Mouse (Mus musculus): ENCODE data around the gene Rab3a.

Gene Rab3a

DNA sequence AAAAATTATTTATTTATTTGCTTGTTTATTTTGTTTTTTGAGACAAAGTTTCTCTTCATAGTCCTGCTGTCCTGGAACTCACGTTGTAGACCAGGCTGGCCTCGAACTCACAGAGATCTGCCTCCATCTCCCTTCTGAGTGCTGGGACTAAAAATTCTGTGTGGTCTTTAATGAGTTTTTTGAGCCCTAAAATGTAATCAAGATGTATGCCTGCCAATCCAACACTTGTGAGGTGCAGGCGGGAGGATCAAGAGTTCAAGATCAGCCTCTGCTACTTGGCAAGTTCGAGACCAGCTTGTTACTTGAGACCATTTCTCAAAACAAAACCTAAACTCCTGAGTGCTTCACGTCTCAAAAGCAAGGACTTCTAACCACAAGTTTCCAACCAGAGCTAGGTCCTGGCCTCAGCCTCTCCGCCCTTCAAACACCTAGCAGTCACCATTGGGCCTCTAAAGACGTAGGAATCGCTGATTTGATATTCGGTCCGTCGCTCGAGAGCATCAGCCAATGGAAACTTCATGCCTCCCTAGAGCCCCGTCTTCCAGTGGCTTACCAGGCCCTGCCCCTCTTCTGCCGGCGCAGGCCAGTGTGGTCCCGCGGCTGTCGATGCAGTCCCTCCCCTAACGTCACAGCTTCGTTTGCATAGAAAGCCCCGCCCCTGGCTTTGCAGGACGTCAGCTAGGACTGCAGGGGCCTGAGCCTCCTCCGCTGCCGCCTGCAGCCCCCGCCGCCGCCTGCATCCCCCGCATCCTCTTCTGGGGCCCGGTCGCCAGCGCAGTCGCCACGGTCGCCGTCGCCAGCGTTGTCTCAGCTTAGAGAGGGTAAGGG is at the start of gene Rab3a:
Gene Rab3a, plus strand, starts transcription at position 637 of the 828 bp plus-strand sequence.
- DNase-seq (ENCODE audit: low read depth, low spot score) = peak; percentile 97

DNA sequence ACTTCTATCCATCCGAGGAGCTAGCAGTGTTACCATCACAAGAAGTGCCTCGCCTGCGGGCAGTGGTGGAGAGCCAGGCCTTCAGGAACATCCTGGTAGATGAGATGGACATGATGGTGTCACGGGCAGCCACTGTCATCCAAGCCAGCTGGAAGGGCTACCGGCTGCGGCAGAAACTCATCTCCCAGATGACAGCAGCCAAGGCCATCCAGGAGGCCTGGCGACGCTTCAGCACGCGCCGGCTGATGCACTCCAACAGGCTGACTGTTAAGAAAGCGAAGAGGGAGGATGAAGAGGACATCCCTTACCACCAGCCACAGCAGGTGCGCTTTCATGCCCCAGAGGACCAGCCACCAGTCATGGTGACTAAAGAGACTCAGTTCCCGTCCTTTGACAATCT is 46.2 kb upstream of the Rab3a start:
- DNase-seq (ENCODE audit: low read depth, low spot score) = no peak

DNA sequence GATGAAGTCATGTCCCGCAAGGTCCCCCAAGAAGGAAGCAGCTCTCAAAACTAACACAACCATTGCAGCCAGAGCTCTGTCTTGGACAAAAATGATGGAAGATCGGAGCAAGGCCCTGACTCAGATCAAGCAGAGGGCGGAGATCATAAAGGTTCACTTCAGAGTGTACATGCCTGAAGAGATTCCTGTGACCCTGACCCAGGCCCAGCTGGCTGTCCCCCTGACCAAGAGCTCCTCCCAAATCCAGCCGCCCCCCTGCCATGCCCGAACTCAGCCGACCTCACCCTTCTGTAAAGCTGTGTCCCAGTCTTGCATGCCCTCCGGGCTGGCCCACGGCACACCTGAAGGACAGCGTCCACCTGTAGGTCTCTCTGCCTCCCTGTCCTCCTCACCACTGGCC is 44.7 kb upstream of the Rab3a start:
- no peak for DNase-seq (ENCODE audit: low read depth, low spot score)

DNA sequence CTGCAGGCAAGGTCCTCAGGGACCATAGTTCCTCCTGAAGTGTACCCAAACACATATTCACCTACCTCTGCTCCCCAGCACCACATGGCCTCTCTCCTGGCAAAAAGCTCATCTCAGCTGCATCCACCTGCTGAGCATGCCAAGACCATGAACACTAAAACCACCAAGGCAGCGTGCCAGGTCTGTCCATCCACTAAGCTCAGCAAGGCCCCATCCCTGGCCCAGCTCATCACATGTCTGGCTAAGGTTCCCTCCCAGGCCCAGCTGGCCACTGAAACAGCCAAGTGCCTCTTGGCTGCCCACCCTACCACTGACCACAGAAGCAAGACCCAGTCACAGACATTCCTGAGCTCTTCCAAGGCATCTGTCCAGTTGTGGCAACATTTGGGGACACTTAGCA is 44.2 kb upstream of the Rab3a start:
- no peak for DNase-seq (ENCODE audit: low read depth, low spot score)

DNA sequence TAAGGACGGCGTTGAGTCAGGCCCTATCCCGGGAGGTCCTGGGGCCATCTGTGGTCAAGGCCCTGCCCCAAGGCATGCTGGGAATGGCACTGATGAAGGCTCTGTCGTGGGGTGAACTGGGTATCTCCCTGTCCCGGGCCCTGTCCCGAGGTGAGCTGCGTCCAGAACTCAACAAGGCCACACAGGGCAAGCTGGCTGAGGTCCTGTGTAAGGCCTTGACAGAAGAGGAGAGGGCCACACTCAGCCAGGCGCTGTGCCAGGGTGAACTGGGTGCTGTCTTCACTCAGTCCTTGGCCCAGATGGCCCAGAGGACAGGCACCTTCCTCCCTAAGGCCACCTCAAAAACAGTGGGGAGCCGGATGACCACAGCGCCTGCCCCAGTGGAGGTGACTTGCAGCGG is 43.4 kb upstream of the Rab3a start:
- no peak for DNase-seq (ENCODE audit: low read depth, low spot score)

DNA sequence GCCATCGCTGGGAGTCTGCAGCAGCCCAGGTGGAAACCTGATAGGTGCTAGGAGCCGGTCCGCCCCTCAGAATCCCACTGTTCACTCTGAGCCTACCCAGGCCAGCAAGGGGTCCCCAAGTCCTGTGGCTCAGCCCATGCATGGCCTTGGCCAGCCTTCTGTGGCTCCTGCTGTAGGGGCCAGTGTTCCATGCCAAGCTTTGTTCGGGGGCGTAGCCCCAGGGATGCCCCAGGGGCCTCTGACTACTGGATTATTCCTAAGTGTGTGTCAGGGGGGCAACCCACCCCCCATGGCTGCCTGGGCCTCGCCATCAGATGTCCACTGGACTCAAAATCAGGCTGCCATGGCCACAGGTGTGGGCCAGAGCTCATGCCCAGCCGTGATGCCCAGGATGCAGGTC is 40.5 kb upstream of the Rab3a start:
- no peak for DNase-seq (ENCODE audit: low read depth, low spot score)

DNA sequence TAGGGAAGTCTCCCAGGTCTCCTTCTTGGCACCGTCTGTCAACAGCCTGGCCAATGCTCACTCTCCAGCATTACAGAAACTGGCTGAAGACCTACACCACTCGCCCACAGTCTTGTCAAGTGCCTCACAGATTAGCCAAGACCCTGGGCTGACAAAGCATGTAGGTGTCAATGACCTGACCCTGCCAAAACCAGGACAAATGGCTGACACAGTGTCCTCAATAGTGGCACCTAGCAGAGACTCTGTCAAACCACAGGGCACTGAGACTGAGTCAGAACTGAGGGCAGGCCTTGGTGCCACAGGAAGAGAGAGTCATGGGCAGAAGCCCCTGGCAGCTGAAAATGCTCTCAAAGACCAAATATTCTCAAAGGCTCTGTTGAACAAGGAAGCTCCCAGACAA is 39.4 kb upstream of the Rab3a start:
- DNase-seq (ENCODE audit: low read depth, low spot score) = no peak

DNA sequence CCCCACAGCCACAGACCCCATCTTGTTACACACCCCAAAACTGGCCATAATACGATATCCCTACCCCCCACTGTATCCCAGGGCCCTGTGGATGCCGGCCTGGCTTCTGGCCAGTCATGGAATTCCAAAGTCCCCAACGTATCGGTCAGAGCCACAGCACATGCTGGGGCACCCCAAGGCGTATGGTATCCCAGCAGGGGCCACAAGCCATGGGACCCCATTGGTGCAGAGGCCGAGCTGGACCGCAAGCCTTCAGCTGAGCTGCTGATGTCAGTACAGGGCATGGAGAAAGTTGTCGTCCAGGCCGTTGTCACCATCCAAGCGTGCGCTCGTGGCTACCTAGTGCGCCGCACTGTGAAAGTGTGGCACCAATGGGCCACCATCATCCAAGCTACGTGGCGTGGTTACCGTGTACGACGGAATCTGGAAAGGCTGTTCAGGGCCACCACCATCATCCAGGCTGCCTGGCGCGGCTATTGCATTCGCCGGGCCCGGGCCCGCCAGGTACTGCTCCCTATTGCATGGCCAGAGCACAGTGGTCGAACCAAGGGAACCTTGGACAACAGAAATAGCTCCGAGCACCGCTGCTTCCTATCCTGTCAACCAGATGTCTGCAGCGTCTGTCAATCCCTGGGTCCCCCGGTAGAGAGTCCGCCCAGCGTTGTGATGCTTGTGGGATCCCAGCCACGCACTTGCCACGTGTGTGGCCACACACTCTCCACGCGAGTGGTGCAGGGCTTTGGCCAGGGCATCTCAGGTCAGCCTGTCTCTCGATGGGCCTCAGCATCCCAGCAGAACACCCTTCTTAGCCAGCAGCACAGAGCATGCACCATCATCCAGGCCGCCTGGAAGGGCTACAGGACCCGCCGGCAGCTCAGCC is 37.7 kb upstream of the Rab3a start:
- no peak for DNase-seq (ENCODE audit: low read depth, low spot score)

DNA sequence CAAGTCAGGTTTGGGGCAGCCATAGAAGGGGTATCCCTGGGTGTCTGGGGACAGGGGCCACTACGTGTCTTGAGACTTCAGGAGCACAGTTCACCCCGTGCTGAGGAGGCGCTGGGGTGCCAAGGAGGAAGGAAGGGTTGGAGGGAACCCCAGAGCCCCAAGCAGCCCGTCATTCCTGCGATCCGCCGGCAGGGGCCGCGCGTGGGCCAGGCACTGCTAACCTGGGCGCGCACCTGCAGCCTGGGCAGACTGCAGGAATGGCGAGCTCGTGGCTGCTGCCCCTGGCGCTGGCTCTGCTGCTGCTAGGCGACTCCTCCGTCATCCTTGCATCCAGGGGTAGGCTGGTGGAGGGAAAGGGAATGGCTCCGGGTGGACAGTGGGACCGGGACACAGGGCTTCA is 36.2 kb upstream of the Rab3a start, which contains the start of gene Gm3336:
Gene Gm3336, plus strand, starts transcription at position 247 of the 400 bp plus-strand sequence.
- peak; percentile 87 for DNase-seq (ENCODE audit: low read depth, low spot score)

DNA sequence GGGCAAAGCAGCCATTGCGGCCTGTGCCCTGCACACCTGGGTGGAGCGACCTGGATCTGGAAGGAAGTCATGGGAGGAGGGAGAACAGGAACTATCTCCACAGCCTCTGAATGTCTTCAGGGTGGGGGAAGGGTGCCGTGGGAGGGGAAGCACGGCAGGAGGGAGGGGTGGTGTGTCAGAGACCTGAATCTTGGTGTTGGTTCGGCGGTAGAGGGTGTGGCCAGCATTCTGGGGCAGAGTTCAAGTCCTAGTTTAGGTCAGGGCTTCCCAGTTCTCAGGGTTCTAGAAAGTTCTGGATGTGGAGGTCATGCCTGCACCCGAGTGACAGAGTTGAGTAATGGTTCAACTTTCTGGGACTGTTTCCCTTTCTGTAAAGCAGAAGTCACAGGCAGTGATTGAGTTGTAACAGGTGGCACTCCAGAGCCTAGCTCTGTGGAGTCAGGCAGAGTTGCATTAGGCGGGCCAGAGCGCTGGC is 34.6 kb upstream of the Rab3a start:
- DNase-seq (ENCODE audit: low read depth, low spot score) = peak; percentile 15

DNA sequence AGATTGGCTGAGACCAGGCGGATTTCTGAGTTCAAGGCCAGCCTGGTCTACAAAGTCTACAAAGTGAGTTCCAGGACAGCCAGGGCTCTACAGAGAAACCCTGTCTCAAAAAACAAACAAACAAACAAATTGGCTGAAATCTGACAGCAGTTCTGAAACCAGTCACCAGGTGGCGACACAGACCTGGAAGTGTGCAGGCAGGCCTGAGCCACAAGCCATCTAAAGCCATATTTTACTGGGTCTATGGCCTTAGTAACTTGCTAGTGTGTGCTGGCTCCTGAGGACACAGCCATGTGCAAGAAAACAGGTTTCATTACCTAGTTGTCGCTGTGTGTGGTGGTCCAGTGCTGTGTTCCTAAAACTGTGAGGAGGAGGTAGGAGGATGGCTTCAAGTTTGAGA is 33.7 kb upstream of the Rab3a start:
- DNase-seq (ENCODE audit: low read depth, low spot score) = peak; percentile 89

DNA sequence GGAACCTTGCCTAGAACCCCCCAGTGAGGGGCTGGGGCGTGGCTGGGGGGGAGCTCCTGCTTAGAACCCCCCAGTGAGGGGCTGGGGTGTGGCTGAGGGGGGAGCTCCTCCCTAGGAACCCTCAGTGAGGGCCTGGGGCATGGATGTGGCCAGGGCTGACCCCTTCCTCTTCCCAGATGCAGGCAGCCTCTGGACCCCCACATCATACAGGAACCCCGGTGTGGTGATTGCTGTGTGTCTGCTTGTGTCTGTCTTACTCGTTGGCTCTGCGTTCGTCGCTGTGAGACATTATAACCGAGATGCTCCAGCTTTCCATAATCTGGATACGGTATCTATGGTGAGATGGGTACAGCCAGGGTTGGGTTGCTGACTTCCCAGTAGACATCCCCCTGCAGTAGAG is 32.9 kb upstream of the Rab3a start:
- DNase-seq (ENCODE audit: low read depth, low spot score) = no peak

DNA sequence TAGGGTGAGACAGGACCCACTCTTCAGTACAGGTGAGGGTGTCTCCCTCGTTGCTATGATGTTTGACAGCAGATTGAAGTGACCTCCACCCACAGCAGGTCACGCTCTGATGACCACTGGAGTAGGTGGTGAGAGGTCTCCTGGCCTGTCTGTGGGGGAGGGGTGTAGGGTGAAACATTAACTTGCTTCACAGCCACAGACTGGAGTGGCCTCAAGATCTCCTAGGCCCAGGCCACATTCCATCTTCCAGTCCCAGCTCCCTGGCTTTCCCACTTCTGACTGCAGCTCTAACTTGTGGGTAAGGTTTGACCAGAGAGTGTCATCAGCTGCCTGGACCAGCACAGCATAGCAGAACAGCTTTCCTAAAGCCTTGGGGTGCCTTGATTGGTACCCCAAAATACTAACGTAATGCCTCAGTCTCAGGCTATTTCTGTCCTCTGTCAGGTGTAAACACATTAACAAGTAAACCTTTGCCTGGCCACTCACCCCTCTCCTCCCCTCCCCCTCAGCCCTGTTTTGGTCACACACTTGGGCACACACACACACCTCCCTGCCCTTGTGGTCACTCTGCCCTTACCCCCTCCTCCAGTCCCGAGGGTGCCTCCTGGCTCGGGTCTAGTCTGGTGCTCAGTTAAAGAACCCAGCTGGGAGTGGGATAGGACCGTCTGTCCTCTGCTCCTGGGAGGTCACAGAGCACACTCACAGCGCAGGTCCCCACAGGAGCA is 30.8 kb upstream of the Rab3a start, which contains the start of gene Pde4c:
Gene Pde4c, plus strand, starts transcription at position 235 of the 725 bp plus-strand sequence.
- DNase-seq (ENCODE audit: low read depth, low spot score) = no peak

DNA sequence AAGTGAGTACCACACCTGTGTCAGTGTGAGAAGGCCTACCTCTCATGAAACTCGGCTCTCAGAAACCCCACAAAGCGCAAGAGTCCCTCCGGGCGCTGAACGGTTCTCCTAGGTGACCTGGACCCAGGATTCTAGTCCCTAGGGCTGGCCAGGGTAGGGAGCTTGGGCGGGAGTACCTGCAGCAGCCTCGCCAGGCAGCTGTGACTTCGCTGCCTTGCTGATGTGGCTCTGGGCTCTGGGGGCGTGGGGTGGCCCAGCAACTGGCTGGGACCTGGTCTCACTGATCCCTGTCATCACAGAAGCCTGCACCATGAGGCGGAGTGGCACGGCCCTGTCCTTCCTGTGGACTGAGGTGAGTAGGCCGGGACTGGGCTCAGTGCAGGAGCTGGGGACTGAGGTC is 30.3 kb upstream of the Rab3a start:
- no peak for DNase-seq (ENCODE audit: low read depth, low spot score)

DNA sequence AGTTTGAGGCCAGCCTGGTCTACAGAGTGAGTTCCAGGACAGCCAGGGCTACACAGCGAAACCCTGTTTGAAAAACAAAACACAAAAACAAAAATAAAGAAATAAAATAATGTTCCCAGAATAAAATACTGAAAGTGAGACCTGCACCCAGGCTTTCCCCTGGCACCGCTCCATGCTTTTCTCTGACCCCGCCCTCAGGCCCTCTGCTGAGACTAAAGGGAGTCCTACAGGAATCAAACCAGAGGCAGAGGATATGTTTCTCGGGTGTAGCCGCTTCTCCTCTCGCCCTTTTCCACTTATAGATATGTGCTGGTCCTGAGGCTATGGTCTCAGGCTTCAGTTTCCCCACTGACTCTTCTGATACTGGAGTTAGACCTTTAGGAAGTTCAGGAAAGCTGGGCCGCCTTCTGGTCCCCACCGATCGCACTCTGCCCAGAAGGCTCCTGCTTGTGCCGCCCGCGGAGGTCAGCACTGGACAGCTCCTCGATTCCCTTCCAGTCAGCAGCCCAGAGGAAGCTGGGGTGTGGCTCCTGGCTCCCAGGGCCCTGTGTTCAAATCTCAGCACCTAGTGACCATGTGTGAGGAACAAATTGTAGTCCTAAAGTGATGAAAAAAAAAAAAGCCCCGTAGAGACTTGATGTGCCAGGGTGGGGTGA is 28.6 kb upstream of the Rab3a start:
- DNase-seq (ENCODE audit: low read depth, low spot score) = no peak

DNA sequence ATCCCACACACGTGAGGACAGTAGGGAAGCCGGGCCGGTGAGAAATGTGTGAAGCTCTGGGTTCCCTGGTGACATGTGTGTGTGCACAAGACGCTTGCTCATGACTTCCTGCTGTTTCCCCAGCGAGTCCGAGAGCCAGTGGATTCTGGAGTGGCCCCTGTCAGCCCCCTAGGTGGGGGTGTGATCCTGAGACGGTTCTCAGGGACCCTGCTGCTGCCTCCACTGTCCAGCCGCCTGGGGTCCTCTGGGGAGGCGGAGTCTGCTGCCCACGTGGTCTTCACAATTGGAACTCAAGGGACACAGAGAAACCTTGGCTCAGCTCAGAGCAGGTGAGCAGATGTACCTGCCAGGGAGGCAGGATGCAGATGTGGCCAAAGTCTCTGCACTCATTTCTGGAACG is 27.8 kb upstream of the Rab3a start:
- DNase-seq (ENCODE audit: low read depth, low spot score) = no peak

DNA sequence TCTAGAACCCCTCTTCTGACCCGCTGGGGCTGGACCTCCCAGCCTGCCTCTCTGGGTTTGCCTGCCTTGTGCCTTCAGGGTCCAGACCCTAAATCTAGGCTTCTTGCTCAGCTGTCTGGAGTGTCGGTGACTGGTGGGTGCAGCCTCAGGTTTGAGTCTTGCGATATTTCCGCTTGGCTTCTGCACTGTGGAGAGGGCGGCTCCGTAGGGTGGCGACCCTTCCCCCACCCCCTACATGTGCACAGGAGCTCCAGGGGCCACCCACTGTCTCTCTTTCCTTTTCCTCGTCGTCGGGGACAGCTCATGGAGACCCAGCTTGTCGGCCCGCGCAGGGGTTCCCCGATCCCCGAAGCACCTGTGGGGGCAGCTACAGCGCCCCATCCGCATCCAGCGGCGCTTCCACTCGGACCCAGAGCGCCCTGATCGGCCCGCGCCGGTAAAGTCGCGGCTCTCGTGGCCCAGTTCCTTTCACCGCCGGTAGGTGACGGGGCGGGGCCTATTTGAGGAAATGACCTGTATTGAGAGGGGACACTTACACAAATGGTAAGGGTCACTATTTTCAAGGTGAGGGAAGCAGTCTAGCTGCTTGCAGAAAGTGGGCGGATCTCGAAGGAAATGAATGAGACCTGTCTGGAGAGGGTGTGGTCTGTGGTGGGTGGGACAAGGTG is 24.5 kb upstream of the Rab3a start:
- DNase-seq (ENCODE audit: low read depth, low spot score) = peak; percentile 67

DNA sequence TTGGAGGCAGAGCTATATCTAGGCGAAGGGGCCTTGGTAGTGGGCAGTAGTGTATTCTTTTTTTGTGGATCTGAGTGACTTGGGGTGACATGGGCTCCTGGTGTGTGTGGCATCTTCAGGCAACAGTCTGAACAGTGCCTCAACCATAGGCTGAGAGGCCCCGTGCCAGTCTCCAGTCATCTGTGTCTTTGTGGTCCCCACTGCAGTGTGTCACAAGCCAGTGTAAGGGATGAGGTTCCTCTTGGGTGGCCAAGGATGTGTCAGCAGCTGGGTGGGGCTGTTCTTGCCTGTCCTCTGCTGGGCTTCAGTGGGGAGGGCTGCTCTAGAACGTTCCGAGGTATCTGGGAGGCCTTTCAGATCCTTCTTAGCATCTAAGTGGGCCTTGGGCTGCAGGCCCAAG is 23.5 kb upstream of the Rab3a start:
- no peak for DNase-seq (ENCODE audit: low read depth, low spot score)

DNA sequence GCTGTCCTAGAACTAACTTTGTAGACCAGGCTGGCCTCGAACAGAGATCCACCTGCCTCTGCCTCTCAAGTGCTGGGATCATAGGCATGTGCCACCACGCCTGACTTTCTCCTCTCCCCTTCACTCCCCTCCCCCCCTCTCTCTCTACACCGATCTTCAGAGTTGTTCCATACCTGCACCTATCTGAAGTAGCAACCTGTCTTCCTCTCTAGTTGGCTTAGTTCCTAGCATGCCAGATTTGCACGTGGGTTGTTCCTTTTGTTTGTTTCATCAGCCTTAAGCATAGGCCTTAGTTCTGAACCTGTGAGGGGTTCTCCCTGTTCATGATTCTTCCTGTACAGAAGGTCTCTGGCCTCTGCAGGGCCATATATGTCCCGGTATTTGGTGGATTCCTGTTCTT is 16.8 kb upstream of the Rab3a start:
- no peak for DNase-seq (ENCODE audit: low read depth, low spot score)

DNA sequence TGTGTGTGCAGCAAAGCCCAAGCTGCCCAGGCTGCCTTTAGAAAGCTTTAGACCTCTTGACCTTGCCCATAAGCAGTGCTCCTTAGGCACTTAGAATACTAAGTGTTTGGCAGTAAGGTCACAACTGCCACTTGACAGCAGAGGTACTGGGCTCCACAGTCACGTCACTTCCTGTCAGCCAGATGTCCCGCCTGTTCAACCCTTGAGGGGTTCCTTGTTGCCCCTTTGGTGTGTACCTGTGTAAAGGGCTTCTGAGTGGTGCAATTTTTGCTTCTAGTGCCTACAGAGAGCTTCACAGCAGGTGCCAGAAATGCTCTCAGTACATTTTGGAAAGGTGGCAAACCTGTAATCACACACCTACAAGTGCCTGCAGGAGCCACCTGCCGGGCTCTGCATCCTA is 16.3 kb upstream of the Rab3a start:
- DNase-seq (ENCODE audit: low read depth, low spot score) = no peak

DNA sequence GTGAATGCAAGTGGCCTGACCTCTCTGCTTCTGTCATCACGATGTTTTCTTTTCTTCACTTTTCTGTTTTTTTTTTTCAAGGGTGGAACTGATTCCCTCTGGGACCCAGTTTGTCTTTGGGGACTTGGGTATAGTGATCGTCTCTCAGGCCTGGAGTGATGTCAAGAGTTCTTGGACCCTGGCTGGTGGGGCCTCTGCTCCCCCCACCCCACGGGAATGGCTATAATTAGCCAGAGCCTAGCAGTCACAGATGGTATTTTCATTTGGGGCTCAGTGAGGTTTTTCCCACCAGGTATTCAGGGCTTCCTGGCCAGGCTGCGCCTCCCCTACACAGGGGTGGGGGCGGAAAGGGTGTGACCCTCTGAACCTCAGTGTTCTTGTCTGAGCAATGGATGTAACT is 12.8 kb upstream of the Rab3a start:
- DNase-seq (ENCODE audit: low read depth, low spot score) = no peak
